Mouse (Mus musculus): Measurements from ENCODE around the gene Farsb.

GRCm38 (mm10) chr1:78483430-78483829 lies 5.3 kb downstream of the Farsb start:
- TF ChIP-seq CTCF (IDR thresholded peaks at IDR 0.05; ENCODE audit: low read depth), result no peak
- no peak for TF ChIP-seq EP300 (IDR thresholded peaks at IDR 0.05; ENCODE audit: low read depth)

Data from liver, embryonic 14.5 days (tissue).